Mouse (Mus musculus): Measurements from ENCODE around the gene Aim2. TPM values are rescaled to one million over a fixed set of nuclear protein-coding genes. Genes with fewer than 3 reads are reported as not detected.
"Not testable (repeated sequence)": the region's sequence is repeated elsewhere in the genome, so short reads cannot be mapped to it uniquely, and the experiment has no call there.

The Aim2 gene
- polyA plus RNA-seq, 1 experiment from 2014 or later: 6.4 TPM

DNA sequence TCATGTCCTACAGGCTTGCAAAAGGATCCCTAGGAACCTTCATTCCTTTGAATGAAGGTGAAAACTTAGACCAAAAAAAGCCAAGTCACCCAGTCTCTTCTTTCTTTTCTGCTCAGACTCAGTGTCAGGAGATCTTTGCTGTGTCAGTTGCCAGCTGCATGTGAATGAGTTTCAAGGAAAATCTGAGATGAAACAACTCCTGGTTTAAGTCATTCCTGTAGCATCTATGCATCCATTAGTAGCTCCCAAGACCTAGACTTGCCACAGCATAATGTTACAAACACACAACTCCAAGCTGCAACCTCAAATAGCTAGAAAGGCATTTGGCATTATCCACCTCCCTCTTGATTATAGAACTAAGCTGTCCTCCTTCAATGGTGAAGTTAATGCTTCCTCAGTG lies 140.8 kb downstream of the Aim2 start:
- ATAC-seq (ENCODE audit: low FRiP score, low read depth); H3K27ac ChIP-seq (replicated peaks); H3K9ac ChIP-seq (replicated peaks); H3K9me3 ChIP-seq; H3K36me3 ChIP-seq; H3K4me1 ChIP-seq; H3K4me2 ChIP-seq (replicated peaks); H3K27me3 ChIP-seq; H3K4me3 ChIP-seq: not testable (repeated sequence)

DNA sequence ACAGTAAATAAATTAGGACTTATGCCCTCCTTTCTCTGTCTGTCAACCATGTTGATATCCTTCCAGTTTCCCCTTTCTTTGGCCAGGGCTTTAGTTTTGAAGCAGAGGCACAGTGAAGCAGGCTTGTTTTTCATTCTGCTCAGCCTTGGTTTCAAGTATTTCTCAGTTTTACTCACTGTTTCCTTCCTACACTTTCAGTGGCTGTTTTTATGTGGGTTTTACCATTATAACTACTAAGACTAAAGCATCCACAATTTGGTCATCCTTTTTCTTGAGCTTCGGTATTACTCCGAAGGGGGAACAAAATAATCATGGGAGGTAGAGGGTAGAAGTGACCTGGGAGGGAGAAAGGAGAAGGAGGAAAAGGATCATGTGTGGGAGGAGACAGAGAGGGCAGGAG lies 159.9 kb downstream of the Aim2 start:
- not testable (repeated sequence) for ATAC-seq (ENCODE audit: low FRiP score, low read depth); H3K9ac ChIP-seq (replicated peaks); H3K4me2 ChIP-seq (replicated peaks); H3K4me1 ChIP-seq; H3K27me3 ChIP-seq; H3K27ac ChIP-seq (replicated peaks); H3K9me3 ChIP-seq; H3K36me3 ChIP-seq; H3K4me3 ChIP-seq
- 91% methylated on average over 2 of the region's 2 CpGs for WGBS

Other genes with a start within 250 kb of the Aim2 start
- gene Olfr1408, start 213.5 kb upstream of the Aim2 start, polyA plus RNA-seq (2016; fragmentation: Nextera tagmentation; extraction: Ambion mirVana): not detected in 2 replicates
- gene Olfr1406, start 160.2 kb upstream of the Aim2 start, polyA plus RNA-seq (2016; fragmentation: Nextera tagmentation; extraction: Ambion mirVana): not detected in 2 replicates
- not detected in 2 replicates for gene Olfr218, start 153.1 kb upstream of the Aim2 start, polyA plus RNA-seq (2016; fragmentation: Nextera tagmentation; extraction: Ambion mirVana)
- gene Olfr1404, start 138.5 kb upstream of the Aim2 start, polyA plus RNA-seq (2016; fragmentation: Nextera tagmentation; extraction: Ambion mirVana): not detected in 2 replicates
- gene Fcer1a, start 123.7 kb upstream of the Aim2 start, polyA plus RNA-seq (2016; fragmentation: Nextera tagmentation; extraction: Ambion mirVana): not detected in 2 replicates
- not detected in 2 replicates for gene Olfr418, start 84.9 kb upstream of the Aim2 start, polyA plus RNA-seq (2016; fragmentation: Nextera tagmentation; extraction: Ambion mirVana)
- not detected in 2 replicates for gene Mptx2, start 73.1 kb upstream of the Aim2 start, polyA plus RNA-seq (2016; fragmentation: Nextera tagmentation; extraction: Ambion mirVana)
- 7.1 and 7.3 TPM in 2 replicates for gene Ackr1, start 17.1 kb upstream of the Aim2 start, polyA plus RNA-seq (2016; fragmentation: Nextera tagmentation; extraction: Ambion mirVana)
- gene Cadm3, start 16.8 kb downstream of the Aim2 start, polyA plus RNA-seq (2016; fragmentation: Nextera tagmentation; extraction: Ambion mirVana): 21.6 and 22.8 TPM in 2 replicates
- 0.08 TPM in 1 of 2 replicates, not detected in the other for gene Ifi206, start 140.2 kb downstream of the Aim2 start, polyA plus RNA-seq (2016; fragmentation: Nextera tagmentation; extraction: Ambion mirVana)
- gene Ifi214, start 185.1 kb downstream of the Aim2 start, polyA plus RNA-seq (2016; fragmentation: Nextera tagmentation; extraction: Ambion mirVana): not detected in 2 replicates
- gene Ifi213, start 248.4 kb downstream of the Aim2 start, polyA plus RNA-seq (2016; fragmentation: Nextera tagmentation; extraction: Ambion mirVana): not detected in 2 replicates

Data from midbrain, embryonic 12.5 days (tissue).